Mouse (Mus musculus) cerebellum, postnatal 25 days (tissue): ENCODE results near the gene Krt26.
A peak's percentile ranks its signal among the peaks of the same experiment; 100 is the strongest.

ENCODE experiments used
- DNase-seq, 2 experiments: peaks; one replicate each; pipeline ENCODE4 v3.0.0; 2021; ENCODE audit warnings: mixed read lengths in 2 of 2

The Krt26 gene

GRCm38 (mm10) chr11:99337866-99338265 is at the start of gene Krt26:
Gene Krt26, minus strand, starts transcription at chr11:99337966.
- DNase-seq: no peak

GRCm38 (mm10) chr11:99385813-99386721 is 48.3 kb upstream of the Krt26 start:
- DNase-seq: peak; percentile 93 to 95

- DNase-seq: peak; percentile 73 to 85
Observed at GRCm38 (mm10) chr11:99379568-99379967, 41.8 kb upstream of the Krt26 start.

GRCm38 (mm10) chr11:99374803-99375202 is 37.0 kb upstream of the Krt26 start, which contains the start of gene Krt28:
Gene Krt28, minus strand, starts transcription at chr11:99374903.
- DNase-seq: no peak

- peak; percentile 38 to 69 for DNase-seq
Observed at GRCm38 (mm10) chr11:99369853-99370451, 32.2 kb upstream of the Krt26 start.

GRCm38 (mm10) chr11:99369229-99369628 is 31.5 kb upstream of the Krt26 start:
- peak in 1 of 2 experiments; percentile 38 for DNase-seq

GRCm38 (mm10) chr11:99366791-99367190 is 29.0 kb upstream of the Krt26 start:
- DNase-seq: peak; percentile 16 to 51

- peak; percentile 35 to 61 for DNase-seq
Observed at GRCm38 (mm10) chr11:99364412-99364811, 26.6 kb upstream of the Krt26 start.

GRCm38 (mm10) chr11:99361423-99361822 is 23.7 kb upstream of the Krt26 start:
- no peak for DNase-seq

- DNase-seq: no peak
Observed at GRCm38 (mm10) chr11:99351004-99351403, 13.2 kb upstream of the Krt26 start, which contains the start of gene Krt27. Gene Krt27, minus strand, starts transcription at chr11:99351104.

GRCm38 (mm10) chr11:99339299-99339847 is 1.6 kb upstream of the Krt26 start:
- no peak for DNase-seq

GRCm38 (mm10) chr11:99333426-99333825 is 4.3 kb downstream of the Krt26 start:
- no peak for DNase-seq

- no peak for DNase-seq
Observed at GRCm38 (mm10) chr11:99329655-99330054, 8.1 kb downstream of the Krt26 start.

- DNase-seq: no peak
Observed at GRCm38 (mm10) chr11:99322851-99323250, 14.9 kb downstream of the Krt26 start, which contains the start of gene Krt25. Gene Krt25, minus strand, starts transcription at chr11:99322951.

GRCm38 (mm10) chr11:99321094-99321493 is 16.7 kb downstream of the Krt26 start:
- DNase-seq: no peak

GRCm38 (mm10) chr11:99319127-99319526 is 18.6 kb downstream of the Krt26 start:
- DNase-seq: no peak

GRCm38 (mm10) chr11:99316543-99316942 is 21.2 kb downstream of the Krt26 start:
- DNase-seq: no peak

- DNase-seq: no peak
Observed at GRCm38 (mm10) chr11:99314594-99314993, 23.2 kb downstream of the Krt26 start.

- no peak for DNase-seq
Observed at GRCm38 (mm10) chr11:99310882-99311281, 26.9 kb downstream of the Krt26 start.

GRCm38 (mm10) chr11:99307579-99307978 is 30.2 kb downstream of the Krt26 start:
- DNase-seq: peak; percentile 70 to 85

- DNase-seq: peak in 1 of 2 experiments; percentile 27
Observed at GRCm38 (mm10) chr11:99295039-99295438, 42.7 kb downstream of the Krt26 start.

GRCm38 (mm10) chr11:99292846-99293245 is 44.9 kb downstream of the Krt26 start:
- peak; percentile 78 to 86 for DNase-seq

- DNase-seq: peak in 1 of 2 experiments; percentile 26
Observed at GRCm38 (mm10) chr11:99284833-99285312, 52.9 kb downstream of the Krt26 start, which contains the start of gene Krt24. Gene Krt24, minus strand, starts transcription at chr11:99285262.
